Mouse (Mus musculus) C2C12 (cell line): ENCODE measurements around the gene Oxct2b. TPM values are rescaled to one million over a fixed set of nuclear protein-coding genes. Genes with fewer than 3 reads are reported as not detected.

Experiments
- H3K27me3 ChIP-seq: one replicate; pipeline ENCODE4 v1.6.1; 2011; ENCODE audit not compliant: control insufficient read depth, insufficient read depth, insufficient read length
- H3K36me3 ChIP-seq: one replicate; pipeline ENCODE4 v1.6.1; 2011; ENCODE audit not compliant: control insufficient read depth, insufficient read depth
- H3K4me3 ChIP-seq: one replicate; pipeline ENCODE4 v1.5.1; 2011; ENCODE audit warnings: mild to moderate bottlenecking, control low read depth; ENCODE audit not compliant: poor library complexity, insufficient read depth, severe bottlenecking
- H3K79me2 ChIP-seq: one replicate; pipeline ENCODE4 v1.6.1; 2011; ENCODE audit not compliant: control insufficient read depth, insufficient read depth
- H3K79me3 ChIP-seq: one replicate; pipeline ENCODE4 v1.6.1; 2011; ENCODE audit warnings: low read depth, control low read depth
- H3ac ChIP-seq: one replicate; pipeline ENCODE3; 2011; ENCODE audit warnings: low read depth; ENCODE audit not compliant: control insufficient read depth, insufficient read length
- CEBPB ChIP-seq: IDR thresholded peaks from one replicate; pipeline ENCODE4 v1.6.1; 2011; ENCODE audit warnings: low read depth, mild to moderate bottlenecking, control low read depth, moderate library complexity
- CTCF ChIP-seq: IDR thresholded peaks from one replicate; pipeline ENCODE4 v1.5.1; 2011; ENCODE audit not compliant: control insufficient read depth, insufficient read depth, insufficient read length
- FOSL1 ChIP-seq: IDR thresholded peaks from one replicate; pipeline ENCODE4 v1.8.0; 2011; ENCODE audit warnings: mild to moderate bottlenecking, low read length; ENCODE audit not compliant: poor library complexity, insufficient read depth, severe bottlenecking
- MAX ChIP-seq: IDR thresholded peaks from one replicate; pipeline ENCODE4 v1.6.1; 2011; ENCODE audit warnings: mild to moderate bottlenecking, control low read depth
- MYOD1 ChIP-seq: IDR thresholded peaks from one replicate; pipeline ENCODE4 v1.6.1; 2011; ENCODE audit warnings: low read depth; ENCODE audit not compliant: control insufficient read depth, insufficient read length
- MYOG ChIP-seq: IDR thresholded peaks from one replicate; pipeline ENCODE4 v1.6.1; 2011; ENCODE audit not compliant: control insufficient read depth, insufficient read length; ENCODE audit errors: extremely low read depth
- USF1 ChIP-seq: IDR thresholded peaks from one replicate; pipeline ENCODE4 v1.6.1; 2011; ENCODE audit warnings: low read depth, mild to moderate bottlenecking, control low read depth, moderate library complexity
- polyA plus RNA-seq: library from polyadenylated mRNA; unstranded; fragments of >200 nt; fragmentation: generic; extraction: Trizol; gene quantifications from one replicate; pipeline ENCODE4 v1.2.1, GENCODE M21; 2012; ENCODE audit warnings: missing spikeins

Gene Oxct2b
- polyA plus RNA-seq, 1 experiment = not detected

GRCm38 (mm10) chr4:123082283-123083163, 33.5 kb upstream of the Oxct2b start:
- no peak for TF ChIP-seq CEBPB
- no peak for TF ChIP-seq MYOG
- TF ChIP-seq MYOD1 = no peak
- TF ChIP-seq USF1 = no peak
- TF ChIP-seq FOSL1 = no peak
- no peak for TF ChIP-seq MAX
- peak; percentile 68 for TF ChIP-seq CTCF
- H3K4me3 ChIP-seq = no peak overlapping the region
- H3K36me3 ChIP-seq = no peaks in the 10 kb centered on the region
- H3K27me3 ChIP-seq = peaks cover 7% of the 10 kb centered on the region
- no peaks in the 10 kb centered on the region for H3K79me3 ChIP-seq
- H3K79me2 ChIP-seq = no peaks in the 10 kb centered on the region
- no peak overlapping the region for H3ac ChIP-seq

- no peaks in the 10 kb centered on the region for H3K79me3 ChIP-seq
- no peak overlapping the region for H3ac ChIP-seq
- peaks cover 8% of the 10 kb centered on the region for H3K27me3 ChIP-seq
- H3K36me3 ChIP-seq = no peaks in the 10 kb centered on the region
- no peaks in the 10 kb centered on the region for H3K79me2 ChIP-seq
- H3K4me3 ChIP-seq = no peak overlapping the region
- no peak for TF ChIP-seq MAX
- TF ChIP-seq MYOG = no peak
- no peak for TF ChIP-seq MYOD1
- no peak for TF ChIP-seq CEBPB
Measured at GRCm38 (mm10) chr4:123083323-123083902, 32.7 kb upstream of the Oxct2b start.

GRCm38 (mm10) chr4:123085290-123085689, 30.8 kb upstream of the Oxct2b start:
- Histone ChIP-seq H3K27me3 (peaks cover 9% of the 10 kb centered on the region), H3K79me3 (no peaks in the 10 kb centered on the region), H3K4me3 (no peak overlapping the region), H3ac (no peak overlapping the region), H3K36me3 (no peaks in the 10 kb centered on the region), H3K79me2 (no peaks in the 10 kb centered on the region)
- TF ChIP-seq CEBPB (no peak), FOSL1 (no peak), MYOG (no peak), CTCF (no peak), USF1 (no peak), MYOD1 (no peak), MAX (no peak)

GRCm38 (mm10) chr4:123086381-123086780, 29.7 kb upstream of the Oxct2b start:
- peaks cover 4% of the 10 kb centered on the region for H3K27me3 ChIP-seq
- TF ChIP-seq CEBPB (no peak), FOSL1 (no peak), MAX (no peak), MYOG (no peak), MYOD1 (no peak), CTCF (no peak), USF1 (no peak)
- H3K4me3 ChIP-seq = no peak overlapping the region
- H3K79me2 ChIP-seq = no peaks in the 10 kb centered on the region
- H3K79me3 ChIP-seq = no peaks in the 10 kb centered on the region
- no peak overlapping the region for H3ac ChIP-seq
- no peaks in the 10 kb centered on the region for H3K36me3 ChIP-seq

GRCm38 (mm10) chr4:123092621-123093020, 23.4 kb upstream of the Oxct2b start:
- Histone ChIP-seq H3K79me2 (no peaks in the 10 kb centered on the region), H3K27me3 (peaks cover 4% of the 10 kb centered on the region), H3K79me3 (no peaks in the 10 kb centered on the region), H3ac (no peak overlapping the region), H3K4me3 (no peak overlapping the region), H3K36me3 (no peaks in the 10 kb centered on the region)
- TF ChIP-seq MAX (no peak), FOSL1 (no peak), USF1 (no peak), MYOD1 (no peak), CEBPB (no peak), CTCF (no peak)
